Mouse (Mus musculus) olfactory bulb, adult 2 months (tissue): ENCODE measurements around the gene Cpsf2. TPM values are rescaled to one million over a fixed set of nuclear protein-coding genes. Genes with fewer than 3 reads are reported as not detected.

ENCODE experiments used
- H3K27ac ChIP-seq: fragments of 200-500 bp; 2 replicates; pipeline ENCODE4 v1.5.1; 2012; ENCODE audit warnings: low read depth, low read length; ENCODE audit not compliant: insufficient read depth
- H3K4me1 ChIP-seq: fragments of 200-500 bp; 2 replicates; pipeline ENCODE4 v1.6.1; 2012; ENCODE audit warnings: low read length; ENCODE audit not compliant: control insufficient read depth, insufficient read depth
- H3K4me3 ChIP-seq: fragments of 200-500 bp; 2 replicates; pipeline ENCODE4 v1.5.1; 2012; ENCODE audit warnings: mild to moderate bottlenecking, low read depth, low read length, moderate library complexity; ENCODE audit not compliant: insufficient read depth
- CTCF ChIP-seq: fragments of 200-500 bp; IDR thresholded peaks from 2 replicates; pipeline ENCODE4 v1.5.1; 2012; ENCODE audit warnings: low read depth, mild to moderate bottlenecking, low read length, moderate library complexity; ENCODE audit not compliant: insufficient read depth
- POLR2A ChIP-seq: fragments of 200-500 bp; IDR thresholded peaks from 2 replicates; pipeline ENCODE4 v1.6.1; 2012; ENCODE audit warnings: mild to moderate bottlenecking, low read depth, low read length, moderate library complexity; ENCODE audit not compliant: insufficient read depth
- WGBS: fragments of 180-500 bp; shearing (Covaris S2); methylation state at CpG from one replicate; pipeline ENCODE4 v1.1.7; 2018; 5-methylcytosine and 5-hydroxymethylcytosine counted together
- polyA plus RNA-seq: library from polyadenylated mRNA; stranded (reverse); fragments of >200 nt; gene quantifications from 2 replicates; pipeline ENCODE4 v1.2.4, GENCODE M21; 2012; ENCODE audit warnings: low replicate concordance; ENCODE audit not compliant: missing spikeins, insufficient read depth, insufficient read length

The Cpsf2 gene
- polyA plus RNA-seq, 1 experiment: not detected

GRCm38 (mm10) chr12:102041699-102042098 is 65.9 kb downstream of the Cpsf2 start:
- Histone ChIP-seq H3K27ac (no peak overlapping the region), H3K4me3 (no peak overlapping the region), H3K4me1 (peaks cover 5% of the 10 kb centered on the region)
- TF ChIP-seq POLR2A (no peak), CTCF (no peak)
- 35% methylated on average over 2 of the region's 2 CpGs for WGBS

DNA sequence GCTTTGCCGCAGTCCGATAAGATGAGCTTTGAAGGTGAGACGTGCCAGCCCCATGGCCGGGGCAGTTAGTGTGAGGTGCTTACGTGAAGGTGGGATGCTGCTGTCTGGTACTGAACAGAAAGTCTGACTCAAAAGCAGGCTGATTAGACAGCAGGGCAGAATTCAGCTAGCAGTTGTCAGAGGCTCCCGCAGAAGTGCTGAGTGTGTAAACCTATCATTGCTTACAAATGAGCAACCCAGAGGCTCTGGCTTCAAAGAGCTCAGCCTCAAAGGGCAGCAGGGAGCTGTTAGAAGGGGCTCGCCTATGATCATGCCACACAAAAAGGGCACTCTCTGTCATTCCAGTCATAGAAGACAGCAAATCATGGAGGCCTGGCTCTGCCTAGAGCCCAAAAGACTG is 66.5 kb downstream of the Cpsf2 start:
- WGBS: 57% methylated on average over 7 of the region's 7 CpGs
- Histone ChIP-seq H3K4me1 (peaks cover 5% of the 10 kb centered on the region), H3K4me3 (no peak overlapping the region), H3K27ac (no peak overlapping the region)
- TF ChIP-seq POLR2A (no peak), CTCF (no peak)

DNA sequence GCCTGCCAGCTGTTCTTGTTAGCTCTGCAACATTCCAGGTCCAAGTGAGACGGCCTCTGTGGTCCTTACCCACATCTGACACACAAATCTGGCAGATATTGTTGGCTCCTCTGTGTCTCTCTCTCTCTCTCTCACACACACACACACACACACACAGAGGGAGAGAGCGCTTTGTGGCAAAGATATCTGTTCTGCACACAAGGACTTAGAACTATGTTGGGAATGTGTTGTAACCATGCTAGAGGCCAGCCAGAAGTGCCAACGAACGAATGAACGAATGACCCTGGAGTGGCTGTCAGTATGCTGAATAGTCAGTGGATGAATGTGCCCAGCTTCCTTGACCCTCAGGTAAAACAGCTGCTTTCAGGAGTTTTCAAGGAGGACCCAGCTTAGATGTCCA is 68.1 kb downstream of the Cpsf2 start:
- no peak overlapping the region for H3K4me3 ChIP-seq
- no peak overlapping the region for H3K27ac ChIP-seq
- peaks cover 5% of the 10 kb centered on the region for H3K4me1 ChIP-seq
- TF ChIP-seq POLR2A: no peak
- no peak for TF ChIP-seq CTCF
- 92% methylated on average over 5 of the region's 5 CpGs for WGBS

DNA sequence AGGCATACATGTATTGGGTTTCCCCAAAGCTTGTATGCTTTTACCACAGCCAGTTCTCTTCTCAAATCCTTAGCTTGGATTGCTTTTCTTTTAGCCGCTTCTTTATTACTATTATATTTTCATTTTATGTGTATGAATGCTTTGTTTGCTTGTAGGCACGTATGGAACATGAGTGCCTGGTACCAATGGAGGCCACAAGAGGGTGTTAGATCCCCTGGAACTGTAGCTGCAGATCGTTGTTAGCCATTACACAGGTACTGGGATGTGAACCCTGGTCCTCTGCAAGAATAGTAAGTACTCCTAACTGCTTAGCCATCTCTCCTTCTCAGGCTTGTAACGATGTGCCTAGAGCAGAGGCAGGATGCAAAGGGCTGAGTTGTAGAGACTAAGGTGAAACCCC is 78.4 kb downstream of the Cpsf2 start:
- H3K4me1 ChIP-seq: peaks cover 3% of the 10 kb centered on the region; the same call in 1 of the 2 replicates
- H3K27ac ChIP-seq: no peak overlapping the region
- 92% methylated on average over 4 of the region's 4 CpGs for WGBS
- no peak overlapping the region for H3K4me3 ChIP-seq
- TF ChIP-seq CTCF (no peak), POLR2A (no peak)

GRCm38 (mm10) chr12:102055758-102056157 is 80.0 kb downstream of the Cpsf2 start:
- Histone ChIP-seq H3K4me3 (no peak overlapping the region), H3K27ac (no peak overlapping the region), H3K4me1 (peaks cover 3% of the 10 kb centered on the region; the same call in 1 of the 2 replicates)
- TF ChIP-seq POLR2A (no peak), CTCF (no peak)
- 94% methylated on average over 10 of the region's 10 CpGs for WGBS

Other genes starting within 250 kb of the Cpsf2 start
- gene Fbln5, start 156.9 kb upstream of the Cpsf2 start, polyA plus RNA-seq: not detected in 2 replicates
- not detected in 2 replicates for gene Trip11, start 62.7 kb upstream of the Cpsf2 start, polyA plus RNA-seq
- not detected in 2 replicates for gene Atxn3, start 17.7 kb upstream of the Cpsf2 start, polyA plus RNA-seq
- not detected in 2 replicates for gene Slc24a4, start 152.7 kb downstream of the Cpsf2 start, polyA plus RNA-seq